Mouse (Mus musculus) mouse embryonic stem cell (cell line): Measurements from ENCODE around the gene Enpp3.

ENCODE experiments used
- in situ Hi-C, 2 experiments: fragments of 300-500 bp; cut with MboI; formaldehyde crosslinking; loops; 1 replicate in 1 of 2; 3 replicates in 1 of 2; pipeline ENCODE4 v1.14.3; 2019 to 2020; ENCODE audit warnings: low sequenced_read_pairs in 2 of 2, low pct_unique_long_range_greater_than_20kb in 1 of 2, mixed read lengths in 1 of 2; ENCODE audit not compliant: unreplicated experiment in 1 of 2

The Enpp3 gene

DNA sequence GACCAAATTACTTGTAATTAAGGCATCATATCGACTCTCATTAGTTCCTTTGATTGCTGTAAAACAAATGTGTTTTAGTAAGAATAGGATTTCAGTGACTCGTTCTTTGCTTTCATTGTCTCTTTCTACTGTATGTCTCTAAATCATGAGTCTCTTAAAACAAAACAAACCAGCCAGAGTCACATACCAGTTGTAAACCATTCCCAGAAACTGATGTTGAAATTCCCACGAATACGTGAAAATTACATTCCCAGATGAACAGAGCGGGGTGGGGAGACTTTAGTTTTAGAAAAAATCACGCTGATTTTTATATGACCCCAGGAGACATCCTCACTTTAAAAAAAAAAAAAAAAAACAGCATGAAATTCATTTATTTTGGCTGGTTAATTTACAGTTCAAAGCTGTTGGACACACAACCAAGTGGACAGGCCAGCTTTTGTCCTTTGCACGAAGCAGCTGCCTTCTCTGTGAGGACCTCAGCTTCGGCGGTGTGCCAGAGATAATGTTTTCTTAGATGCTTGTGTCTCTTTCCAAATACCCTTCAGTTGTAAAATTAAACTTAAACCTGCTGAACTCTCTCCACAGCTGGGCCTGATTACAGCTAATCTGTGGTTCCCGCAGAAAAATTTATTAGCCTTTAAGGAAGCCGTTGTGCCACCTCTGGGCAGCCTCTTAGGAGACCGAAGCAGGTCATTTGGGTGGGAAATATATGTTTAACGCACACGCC lies 64.5 kb downstream of the Enpp3 start:
- in situ Hi-C loops = no loop called here

DNA sequence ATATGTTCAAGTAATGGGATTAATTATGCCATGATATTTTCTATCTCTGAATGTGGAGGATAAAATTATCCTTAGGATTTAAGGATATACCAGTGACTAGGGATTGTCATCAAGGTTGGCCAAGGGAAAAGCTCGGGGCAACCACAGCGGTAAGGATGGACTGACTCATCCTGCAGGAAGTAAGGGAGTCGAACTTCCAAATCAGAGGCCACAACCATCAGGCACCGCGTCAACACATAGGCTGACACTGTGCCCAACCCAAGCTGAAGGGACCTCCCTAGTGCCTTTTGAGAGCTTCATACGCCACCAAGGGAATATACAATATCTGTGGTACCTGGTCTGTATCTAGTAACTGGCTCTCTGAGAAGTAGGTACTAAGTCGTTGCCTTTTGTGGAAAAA lies 73.1 kb downstream of the Enpp3 start:
- in situ Hi-C loops = no loop called here

DNA sequence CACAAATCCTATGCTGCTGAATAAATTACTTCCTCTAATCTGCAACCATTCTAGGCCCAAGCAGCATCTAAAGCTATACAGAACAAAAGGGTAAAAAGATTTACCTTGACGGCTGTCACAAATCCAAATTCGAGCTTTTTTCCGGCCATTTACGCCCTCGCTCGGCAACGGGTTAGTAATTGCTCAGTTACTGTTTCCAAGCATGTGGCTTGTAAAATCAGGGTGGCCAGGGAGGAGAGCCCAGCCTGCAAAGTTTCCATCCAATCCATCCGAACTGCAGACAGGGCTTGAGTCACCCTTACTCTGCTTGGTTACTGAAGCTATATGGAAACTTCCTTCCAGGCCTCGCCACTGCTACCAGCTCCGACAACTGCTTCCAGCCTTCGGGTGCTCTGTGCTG lies 74.9 kb downstream of the Enpp3 start:
- in situ Hi-C loops = no loop called here

DNA sequence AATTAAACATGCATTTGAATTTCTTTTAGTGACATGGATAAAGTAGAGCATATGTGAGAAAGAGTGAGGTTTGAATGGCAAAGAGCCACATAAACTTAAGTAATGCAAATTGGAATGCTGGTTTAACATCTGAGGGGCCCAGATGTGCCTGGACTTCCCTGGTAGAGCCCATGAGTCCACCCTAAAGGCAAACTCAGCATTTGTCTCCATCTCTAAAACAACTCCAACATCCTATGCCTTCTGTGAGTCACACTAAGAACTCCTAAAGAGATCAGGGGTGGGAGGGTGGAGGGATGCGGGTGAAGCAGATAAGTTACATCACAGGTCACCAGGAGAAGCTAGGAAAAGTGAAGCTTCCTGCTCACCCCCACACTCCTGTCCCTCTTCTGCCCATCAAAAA lies 76.6 kb downstream of the Enpp3 start:
- in situ Hi-C loops = no loop called here

DNA sequence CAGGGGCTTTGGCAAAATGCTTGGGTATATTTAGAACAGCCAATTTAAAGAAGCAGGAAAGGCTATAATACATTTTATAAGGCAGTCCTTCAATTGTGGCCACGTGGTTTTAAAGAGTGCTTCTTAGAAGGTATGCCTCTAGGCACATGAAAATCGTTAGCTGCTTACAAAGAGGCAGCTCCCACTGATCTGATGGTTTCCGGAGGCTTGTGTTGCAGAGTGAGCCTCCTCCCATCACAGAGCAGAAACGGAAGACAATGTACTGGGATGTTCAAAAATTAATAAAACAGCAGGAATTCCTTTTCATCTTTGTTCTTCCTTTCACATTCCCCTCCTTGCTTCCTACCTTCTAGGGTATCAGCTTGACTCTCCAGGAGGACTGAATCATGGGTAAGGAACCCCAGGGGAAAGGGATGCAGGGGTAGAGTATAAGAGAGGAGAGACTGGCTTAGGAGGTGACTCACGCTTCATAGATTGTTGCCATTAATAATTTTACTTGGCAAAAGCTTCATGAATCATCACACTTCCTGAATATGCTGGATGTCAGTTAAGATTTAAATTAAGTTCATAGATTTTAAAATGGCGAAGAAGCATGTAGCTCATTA lies 77.4 kb downstream of the Enpp3 start:
- in situ Hi-C loops = no loop called here

DNA sequence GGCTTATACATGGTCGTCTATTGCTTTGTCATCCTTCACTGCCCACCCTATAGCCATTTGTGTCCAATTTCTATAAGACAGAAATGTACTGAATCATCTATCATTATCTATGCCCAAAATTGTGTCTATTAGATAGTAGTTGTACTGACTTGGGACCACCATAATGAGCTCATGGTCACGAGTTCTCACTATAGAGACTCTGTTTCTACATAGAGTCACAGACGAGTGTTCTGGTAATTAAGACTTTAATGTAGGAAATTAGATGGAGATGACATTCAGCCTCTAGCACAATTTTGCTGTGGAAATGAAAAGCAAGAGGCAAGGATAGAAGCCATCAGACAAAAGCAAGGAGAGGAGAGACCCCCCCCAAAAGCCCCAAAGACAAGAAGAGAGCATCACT lies 78.0 kb downstream of the Enpp3 start:
- in situ Hi-C loops = no loop called here

DNA sequence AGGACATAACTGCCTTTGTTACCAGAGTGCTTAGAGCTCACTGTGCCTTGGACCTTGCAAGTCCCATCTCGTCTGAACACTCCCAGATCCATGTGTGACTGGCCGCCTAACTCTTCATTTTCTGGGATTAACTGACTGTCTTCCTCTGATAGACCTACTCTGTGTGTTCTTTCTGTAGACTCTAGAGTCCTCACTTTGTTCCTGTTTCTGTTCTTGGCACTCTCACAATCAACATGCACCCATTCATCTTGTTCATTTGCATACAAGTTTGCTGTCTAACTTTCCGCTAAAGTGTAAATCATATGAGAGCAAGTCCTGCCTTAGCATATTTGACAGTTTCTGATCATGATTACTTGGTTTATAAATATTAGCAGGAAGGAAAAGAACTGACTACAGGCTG lies 79.4 kb downstream of the Enpp3 start:
- in situ Hi-C loops = no loop called here

DNA sequence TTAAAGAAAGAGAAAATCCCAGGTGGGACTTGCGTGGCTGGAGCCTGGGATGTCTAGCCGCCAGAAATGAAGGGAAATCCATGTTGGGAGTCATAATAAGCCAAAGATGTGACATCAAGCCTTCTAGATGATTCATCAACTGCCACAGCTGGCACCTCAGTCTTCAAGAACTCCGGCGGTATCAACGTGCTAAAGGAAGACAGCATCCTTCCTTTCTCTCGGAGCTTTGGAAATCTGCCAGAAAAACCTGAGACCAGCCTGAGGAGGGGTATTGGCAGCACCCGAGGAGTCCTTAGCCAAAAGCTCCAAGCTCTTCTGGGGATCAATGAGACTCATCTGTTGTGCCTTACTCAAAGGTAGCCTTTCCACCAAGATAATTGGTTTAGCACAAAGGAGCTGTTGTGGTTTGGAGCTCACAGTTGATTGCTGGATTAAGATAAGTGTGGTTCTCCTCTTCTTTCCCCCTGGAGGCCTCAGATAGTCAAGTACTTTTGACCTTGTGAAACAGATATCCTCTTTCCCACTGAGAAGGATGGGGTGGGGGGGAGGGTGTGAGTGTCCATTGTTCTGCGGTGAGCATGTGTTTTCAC lies 84.2 kb downstream of the Enpp3 start:
- in situ Hi-C loops = no loop called here

DNA sequence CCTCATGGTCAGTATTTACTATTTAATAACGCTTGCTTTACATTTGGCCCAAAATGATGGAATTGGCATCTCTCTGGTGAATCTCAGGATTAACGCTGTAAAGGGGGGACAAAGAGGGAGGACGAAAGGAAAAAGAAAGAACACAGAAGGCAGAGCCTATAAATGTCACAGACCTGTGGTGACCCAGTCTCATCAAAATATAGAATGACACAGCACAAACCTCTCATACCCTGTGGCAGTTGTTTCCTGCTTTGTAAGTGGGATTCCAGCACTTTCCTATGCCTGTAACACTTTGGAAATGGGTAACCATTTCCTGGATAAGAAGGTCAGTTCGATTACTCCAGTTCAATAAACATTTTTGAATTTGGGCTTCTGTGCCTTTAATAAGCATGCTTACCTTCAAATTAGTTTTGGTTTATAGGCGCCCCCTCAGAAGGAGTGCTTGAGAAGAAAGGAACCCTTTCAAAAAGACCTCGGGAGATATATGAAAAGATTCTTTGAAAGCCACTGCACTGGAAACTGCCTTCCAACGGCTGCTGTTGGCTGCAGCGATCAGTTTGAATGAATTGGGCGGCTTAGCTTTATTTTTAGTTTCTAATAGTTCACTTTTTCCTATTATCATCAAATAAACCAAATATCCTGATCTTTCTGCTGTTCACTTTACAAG lies 87.6 kb downstream of the Enpp3 start:
- in situ Hi-C loops = no loop called here

DNA sequence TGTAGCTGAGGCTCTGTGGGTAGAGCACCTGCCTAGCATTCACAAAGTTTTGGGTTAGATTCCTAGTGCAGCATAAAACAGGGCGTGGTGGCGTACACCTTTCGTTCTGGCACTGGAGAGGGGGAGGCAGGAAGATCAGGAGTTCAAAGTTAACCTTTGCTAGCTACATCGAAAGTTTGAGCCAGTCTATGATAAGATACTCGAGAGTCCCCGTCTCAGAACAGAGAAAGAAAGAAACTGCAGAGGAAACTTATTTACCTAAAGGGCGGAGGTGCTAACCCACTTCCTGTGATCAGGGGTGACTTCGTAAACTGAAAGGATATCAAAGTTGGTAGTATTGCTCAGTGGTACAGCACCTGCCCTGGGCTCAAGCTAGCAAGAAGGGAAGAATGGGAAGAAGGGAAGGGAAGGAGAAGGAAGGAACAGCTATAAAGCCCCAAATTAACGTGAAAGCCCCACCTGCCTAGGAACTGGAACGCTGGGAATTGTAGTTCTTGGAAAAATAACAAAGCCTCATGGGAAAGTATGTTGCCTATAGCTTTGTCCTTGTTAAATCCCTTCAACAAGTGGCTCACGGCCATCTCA lies 88.3 kb downstream of the Enpp3 start:
- in situ Hi-C loops = no loop called here

DNA sequence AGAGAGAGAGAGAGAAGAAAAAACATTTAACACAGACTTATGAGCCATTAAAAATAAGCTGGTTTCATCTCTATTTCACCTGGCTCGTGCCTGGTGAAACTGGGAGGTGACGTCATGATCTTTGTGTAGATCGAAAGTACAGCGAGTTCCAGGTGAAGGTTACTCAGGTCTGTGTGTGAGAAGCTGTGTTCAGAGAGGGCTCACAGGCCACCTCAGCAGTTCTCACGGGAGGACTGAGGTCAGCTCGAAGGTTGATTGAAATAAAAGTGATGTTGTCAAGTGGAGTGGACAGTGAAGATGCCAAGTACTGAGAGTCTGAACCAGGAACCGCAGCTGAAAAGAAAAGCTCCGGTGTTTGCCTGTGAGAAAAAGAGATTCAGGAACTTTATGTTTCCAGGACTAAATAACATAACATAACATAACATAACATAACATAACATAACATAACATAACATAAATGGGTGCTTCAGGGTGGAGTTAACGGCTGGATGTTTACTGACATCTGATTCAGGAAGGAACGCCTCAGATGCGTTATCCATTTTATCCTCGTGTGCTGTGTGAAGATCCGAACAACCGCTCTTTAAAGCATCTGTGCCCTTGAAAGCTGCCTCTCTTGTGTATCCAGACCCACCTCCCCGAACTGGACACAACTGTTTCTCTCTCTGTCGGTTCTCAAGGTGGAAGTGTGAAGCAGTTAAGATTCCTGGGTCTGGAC lies 88.9 kb downstream of the Enpp3 start:
- in situ Hi-C loops = no loop called here

DNA sequence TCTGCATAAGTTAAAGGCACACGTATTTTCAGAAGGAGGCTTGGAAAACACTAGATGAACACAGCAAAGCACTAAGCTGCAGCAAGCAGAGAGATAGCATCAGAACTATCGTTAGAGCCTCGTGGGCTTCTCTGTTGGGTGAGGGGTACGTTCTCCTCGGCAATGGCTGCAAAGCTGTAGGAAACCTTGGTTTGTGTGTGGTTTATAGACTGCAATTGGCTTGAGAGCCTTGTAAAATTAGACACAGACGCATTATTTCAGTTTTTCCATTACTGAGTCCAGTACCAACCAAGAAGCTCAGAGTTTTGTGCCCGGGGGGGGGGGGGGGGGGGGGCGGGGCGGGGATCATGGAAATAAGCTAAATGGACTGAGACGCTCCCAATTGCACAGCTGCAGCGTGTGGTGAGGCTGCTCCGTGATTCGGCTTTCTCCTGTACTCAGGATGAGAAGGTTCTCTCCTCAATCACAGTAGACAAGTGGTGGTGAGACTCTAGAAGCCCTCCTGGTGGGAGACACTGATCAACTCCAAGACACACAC lies 99.6 kb downstream of the Enpp3 start:
- in situ Hi-C loops = no loop called here

DNA sequence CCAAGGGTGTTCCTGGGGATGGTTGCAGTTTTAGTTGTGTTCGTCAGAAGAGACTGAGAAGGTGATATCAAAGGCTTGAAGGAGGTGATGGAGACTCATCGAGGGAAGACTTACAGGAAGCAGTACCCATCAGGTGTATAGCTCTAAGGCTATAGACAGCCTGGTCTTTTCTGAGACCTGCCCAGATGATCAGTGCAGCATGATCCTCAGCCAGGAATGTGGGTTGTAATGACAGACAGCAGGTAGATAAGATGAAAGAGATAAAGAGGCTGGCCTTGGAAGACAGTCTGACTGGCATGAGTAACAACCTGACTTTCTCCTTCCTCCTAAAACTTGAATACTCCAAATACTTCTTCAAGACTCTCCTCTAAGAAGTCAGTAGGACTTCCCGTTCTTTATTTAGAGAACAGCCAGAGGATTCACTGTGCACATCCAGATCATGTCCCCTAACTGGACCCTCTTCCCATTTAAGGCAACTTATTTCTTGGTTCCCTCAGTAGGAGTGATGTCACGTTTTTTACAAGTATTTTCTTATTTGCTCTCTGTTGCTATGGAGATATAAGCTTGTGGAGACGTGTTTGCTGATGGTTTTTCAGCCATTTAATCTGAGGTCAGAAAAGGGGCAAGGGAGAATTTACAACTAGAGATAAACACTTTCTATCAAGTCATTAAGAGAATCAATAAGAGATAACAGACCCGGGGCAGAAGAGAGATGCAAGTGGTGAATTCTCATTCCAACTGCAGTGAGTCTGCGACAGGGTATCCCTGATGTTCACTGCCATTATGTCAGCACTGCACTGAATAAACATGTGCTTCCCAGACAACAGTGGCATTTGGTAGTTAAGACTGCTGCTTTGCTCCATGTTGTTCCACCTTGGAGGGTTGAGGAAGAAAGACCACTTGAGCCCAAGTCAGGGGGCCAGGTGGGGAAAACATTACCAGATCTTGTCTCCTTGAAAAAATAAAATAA lies 101.1 kb downstream of the Enpp3 start:
- in situ Hi-C loops = no loop called here

DNA sequence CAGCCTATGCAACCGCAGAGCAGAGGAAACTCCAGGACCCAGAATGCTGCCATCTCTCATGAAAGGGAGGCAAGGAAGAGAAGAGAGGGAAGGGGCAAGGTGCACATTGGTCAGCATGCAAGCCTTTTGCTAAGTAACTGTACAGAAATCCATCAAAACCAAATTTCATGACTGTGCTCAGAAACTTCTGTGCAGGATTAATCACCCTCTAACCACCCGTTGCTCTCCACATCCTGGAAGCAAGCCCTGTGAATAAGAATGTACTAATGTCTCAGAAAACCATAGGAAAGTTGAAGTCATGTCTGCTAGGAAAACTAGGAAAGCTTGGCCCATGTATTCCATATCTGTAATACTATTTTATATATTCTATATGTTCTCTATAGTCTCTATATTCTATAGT lies 103.5 kb downstream of the Enpp3 start:
- in situ Hi-C loops = no loop called here

DNA sequence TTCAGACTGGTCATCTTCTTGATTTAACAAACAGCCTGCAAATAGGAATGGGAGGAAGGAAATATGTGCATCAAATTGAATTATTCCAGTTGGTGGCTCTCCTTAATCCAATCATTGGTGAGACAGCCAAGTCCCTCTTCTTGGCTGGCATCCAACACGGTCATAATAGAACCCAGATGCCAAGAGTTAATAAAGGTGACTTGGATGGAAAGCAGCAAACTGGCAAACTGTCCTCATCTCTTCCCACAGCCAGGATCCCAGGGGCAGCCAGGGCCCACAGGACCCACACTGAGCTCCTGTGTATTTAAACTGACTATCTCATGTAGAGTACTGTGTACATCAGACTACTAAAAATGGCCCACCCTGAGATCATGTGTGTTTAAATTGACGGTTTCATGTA lies 104.2 kb downstream of the Enpp3 start:
- in situ Hi-C loops = no loop called here

DNA sequence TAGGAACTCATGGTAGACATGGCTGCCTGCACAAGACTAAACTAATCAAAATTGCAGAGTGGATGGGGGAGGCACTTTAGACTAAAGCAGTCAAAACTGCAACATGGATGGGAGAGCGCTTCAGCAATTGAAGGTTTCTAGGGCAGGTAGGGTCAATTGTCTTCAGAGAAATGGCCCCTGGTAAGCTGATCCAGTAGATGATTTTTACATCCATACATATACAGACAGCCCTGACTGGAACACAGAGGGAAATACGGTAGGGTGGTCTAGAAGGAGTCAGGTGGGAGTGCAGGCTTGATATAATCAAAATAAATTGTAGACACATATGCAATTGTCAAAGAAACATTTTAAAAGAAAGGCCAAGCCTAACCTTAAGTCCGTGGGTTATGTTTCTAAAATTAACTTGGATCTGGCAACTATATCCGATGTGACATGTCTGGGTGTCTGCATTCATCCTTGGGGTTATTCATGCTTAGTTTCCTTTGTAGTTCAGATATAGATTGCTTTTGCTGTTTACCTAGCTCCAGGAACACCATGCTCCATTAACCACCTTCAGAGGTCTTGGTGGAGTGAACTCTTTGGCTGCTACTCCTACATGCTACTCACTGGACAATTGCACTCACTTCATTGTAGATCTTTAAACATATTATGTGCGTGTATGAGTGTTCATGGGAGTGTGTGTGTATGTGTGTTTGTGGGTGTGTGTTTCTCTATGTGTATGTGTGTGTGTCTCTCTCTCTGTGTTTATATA lies 107.4 kb downstream of the Enpp3 start:
- in situ Hi-C loops = no loop called here

DNA sequence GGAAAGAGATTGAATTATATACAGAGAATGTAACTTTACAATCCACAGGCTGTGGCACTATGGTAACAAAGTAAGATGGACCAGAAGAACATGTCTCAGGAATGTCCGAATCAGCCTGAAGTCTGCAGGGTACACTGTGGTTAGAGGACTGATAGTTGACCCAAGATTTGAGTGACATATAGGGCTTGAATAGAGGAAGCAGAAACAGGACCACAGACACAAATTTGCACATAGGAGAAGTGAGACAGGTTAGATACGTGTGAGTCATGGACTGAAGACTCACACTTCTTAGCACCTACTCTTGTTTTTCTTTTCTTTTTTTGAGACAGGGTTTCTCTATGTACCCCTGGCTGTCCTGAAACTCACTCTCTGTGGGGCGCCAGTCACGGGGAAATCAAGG lies 115.1 kb downstream of the Enpp3 start:
- in situ Hi-C loops = no loop called here
